Mouse (Mus musculus): ENCODE results near the gene Olfr1445. TPM values are rescaled to one million over a fixed set of nuclear protein-coding genes. Genes with fewer than 3 reads are reported as not detected.

The Olfr1445 gene
- total RNA-seq (2014; rRNA removed) (not detected in 2 replicates), polyA plus RNA-seq (2012; rRNA removed) (not detected in 2 replicates)

GRCm38 (mm10) chr19:12883555-12883954 is at the start of gene Olfr1445:
Olfr1445 (plus strand) TSS chr19:12883855.
- H3K4me3 ChIP-seq (ENCODE audit: insufficient read depth, low read depth, low read length): no peak within 1 kb of the TSS
- H3K27ac ChIP-seq (replicated peaks; ENCODE audit: insufficient read depth, low read depth, low read length): no peak within 1 kb of the TSS
- no peaks in the 10 kb centered on the region for H3K36me3 ChIP-seq (ENCODE audit: control insufficient read depth, insufficient read depth, low read length)
- H3K79me2 ChIP-seq (ENCODE audit: control insufficient read depth, insufficient read depth, low read length): no peaks in the 10 kb centered on the region
- no peak within 1 kb of the TSS for H3K9ac ChIP-seq (ENCODE audit: low read depth, low read length)
- no peak for TF ChIP-seq POLR2A (IDR thresholded peaks at IDR 0.05; ENCODE audit: extremely low read depth, insufficient read depth, low read length)
- TF ChIP-seq CTCF (IDR thresholded peaks at IDR 0.05; ENCODE audit: low read depth, low read length): no peak
- H3K27me3 ChIP-seq (ENCODE audit: control insufficient read depth, insufficient read depth, low read length): no peaks in the 10 kb centered on the region
- 79% methylated on average over 2 of the region's 2 CpGs for WGBS
- DNase-seq (ENCODE audit: extremely low read depth, low read depth, low spot score): no peak
- H3K4me1 ChIP-seq (ENCODE audit: control insufficient read depth, insufficient read depth, low read length): no peaks in the 10 kb centered on the region

- H3K9ac ChIP-seq (ENCODE audit: low read depth, low read length): no peak overlapping the region
- TF ChIP-seq CTCF (IDR thresholded peaks at IDR 0.05; ENCODE audit: low read depth, low read length) (no peak), POLR2A (IDR thresholded peaks at IDR 0.05; ENCODE audit: extremely low read depth, insufficient read depth, low read length) (no peak)
- H3K79me2 ChIP-seq (ENCODE audit: control insufficient read depth, insufficient read depth, low read length): no peaks in the 10 kb centered on the region
- no peak for DNase-seq (ENCODE audit: extremely low read depth, low read depth, low spot score)
- no peak overlapping the region for H3K4me3 ChIP-seq (ENCODE audit: insufficient read depth, low read depth, low read length)
- H3K27me3 ChIP-seq (ENCODE audit: control insufficient read depth, insufficient read depth, low read length): no peaks in the 10 kb centered on the region
- no peaks in the 10 kb centered on the region for H3K4me1 ChIP-seq (ENCODE audit: control insufficient read depth, insufficient read depth, low read length)
- no peak overlapping the region for H3K27ac ChIP-seq (replicated peaks; ENCODE audit: insufficient read depth, low read depth, low read length)
- no peaks in the 10 kb centered on the region for H3K36me3 ChIP-seq (ENCODE audit: control insufficient read depth, insufficient read depth, low read length)
- 91% methylated on average over 1 of the region's 1 CpGs for WGBS
Observed at GRCm38 (mm10) chr19:12838507-12838906, 45.1 kb upstream of the Olfr1445 start.

- H3K4me1 ChIP-seq (ENCODE audit: control insufficient read depth, insufficient read depth, low read length): no peaks in the 10 kb centered on the region
- no peaks in the 10 kb centered on the region for H3K36me3 ChIP-seq (ENCODE audit: control insufficient read depth, insufficient read depth, low read length)
- H3K27me3 ChIP-seq (ENCODE audit: control insufficient read depth, insufficient read depth, low read length): no peaks in the 10 kb centered on the region
- no peaks in the 10 kb centered on the region for H3K79me2 ChIP-seq (ENCODE audit: control insufficient read depth, insufficient read depth, low read length)
- H3K27ac ChIP-seq (replicated peaks; ENCODE audit: insufficient read depth, low read depth, low read length): no peak within 1 kb of the TSS
- H3K4me3 ChIP-seq (ENCODE audit: insufficient read depth, low read depth, low read length): no peak within 1 kb of the TSS
- TF ChIP-seq POLR2A (IDR thresholded peaks at IDR 0.05; ENCODE audit: extremely low read depth, insufficient read depth, low read length): no peak
- TF ChIP-seq CTCF (IDR thresholded peaks at IDR 0.05; ENCODE audit: low read depth, low read length): no peak
- no peak within 1 kb of the TSS for H3K9ac ChIP-seq (ENCODE audit: low read depth, low read length)
- DNase-seq (ENCODE audit: extremely low read depth, low read depth, low spot score): no peak
Observed at GRCm38 (mm10) chr19:12846382-12846781, 37.3 kb upstream of the Olfr1445 start, which contains the start of gene Gm5244. Gm5244 (plus strand) TSS chr19:12846682.

- no peak within 1 kb of the TSS for H3K27ac ChIP-seq (replicated peaks; ENCODE audit: insufficient read depth, low read depth, low read length)
- no peaks in the 10 kb centered on the region for H3K4me1 ChIP-seq (ENCODE audit: control insufficient read depth, insufficient read depth, low read length)
- WGBS: 45% methylated on average over 1 of the region's 1 CpGs
- H3K79me2 ChIP-seq (ENCODE audit: control insufficient read depth, insufficient read depth, low read length): no peaks in the 10 kb centered on the region
- H3K36me3 ChIP-seq (ENCODE audit: control insufficient read depth, insufficient read depth, low read length): no peaks in the 10 kb centered on the region
- DNase-seq (ENCODE audit: extremely low read depth, low read depth, low spot score): no peak
- no peak within 1 kb of the TSS for H3K4me3 ChIP-seq (ENCODE audit: insufficient read depth, low read depth, low read length)
- no peak within 1 kb of the TSS for H3K9ac ChIP-seq (ENCODE audit: low read depth, low read length)
- TF ChIP-seq POLR2A (IDR thresholded peaks at IDR 0.05; ENCODE audit: extremely low read depth, insufficient read depth, low read length): no peak
- no peak for TF ChIP-seq CTCF (IDR thresholded peaks at IDR 0.05; ENCODE audit: low read depth, low read length)
- H3K27me3 ChIP-seq (ENCODE audit: control insufficient read depth, insufficient read depth, low read length): no peaks in the 10 kb centered on the region
Observed at GRCm38 (mm10) chr19:12856983-12857382, 26.7 kb upstream of the Olfr1445 start, which contains the start of gene Olfr1444. Olfr1444 (plus strand) TSS chr19:12857283.

GRCm38 (mm10) chr19:12893424-12893823 is 9.8 kb downstream of the Olfr1445 start, which contains the start of gene Olfr1446:
Olfr1446 (minus strand) TSS chr19:12893524.
- H3K27me3 ChIP-seq (ENCODE audit: control insufficient read depth, insufficient read depth, low read length): no peaks in the 10 kb centered on the region
- no peaks in the 10 kb centered on the region for H3K79me2 ChIP-seq (ENCODE audit: control insufficient read depth, insufficient read depth, low read length)
- WGBS: 66% methylated on average over 1 of the region's 1 CpGs
- H3K27ac ChIP-seq (replicated peaks; ENCODE audit: insufficient read depth, low read depth, low read length): no peak within 1 kb of the TSS
- no peak within 1 kb of the TSS for H3K9ac ChIP-seq (ENCODE audit: low read depth, low read length)
- DNase-seq (ENCODE audit: extremely low read depth, low read depth, low spot score): no peak
- TF ChIP-seq POLR2A (IDR thresholded peaks at IDR 0.05; ENCODE audit: extremely low read depth, insufficient read depth, low read length) (no peak), CTCF (IDR thresholded peaks at IDR 0.05; ENCODE audit: low read depth, low read length) (no peak)
- H3K4me1 ChIP-seq (ENCODE audit: control insufficient read depth, insufficient read depth, low read length): no peaks in the 10 kb centered on the region
- no peak within 1 kb of the TSS for H3K4me3 ChIP-seq (ENCODE audit: insufficient read depth, low read depth, low read length)
- H3K36me3 ChIP-seq (ENCODE audit: control insufficient read depth, insufficient read depth, low read length): no peaks in the 10 kb centered on the region

- H3K27me3 ChIP-seq (ENCODE audit: control insufficient read depth, insufficient read depth, low read length): no peaks in the 10 kb centered on the region
- H3K9ac ChIP-seq (ENCODE audit: low read depth, low read length): no peak within 1 kb of the TSS
- TF ChIP-seq CTCF (IDR thresholded peaks at IDR 0.05; ENCODE audit: low read depth, low read length) (no peak), POLR2A (IDR thresholded peaks at IDR 0.05; ENCODE audit: extremely low read depth, insufficient read depth, low read length) (no peak)
- no peak for DNase-seq (ENCODE audit: extremely low read depth, low read depth, low spot score)
- no peaks in the 10 kb centered on the region for H3K79me2 ChIP-seq (ENCODE audit: control insufficient read depth, insufficient read depth, low read length)
- H3K4me3 ChIP-seq (ENCODE audit: insufficient read depth, low read depth, low read length): no peak within 1 kb of the TSS
- no peak within 1 kb of the TSS for H3K27ac ChIP-seq (replicated peaks; ENCODE audit: insufficient read depth, low read depth, low read length)
- WGBS: 90% methylated on average over 1 of the region's 1 CpGs
- no peaks in the 10 kb centered on the region for H3K36me3 ChIP-seq (ENCODE audit: control insufficient read depth, insufficient read depth, low read length)
- H3K4me1 ChIP-seq (ENCODE audit: control insufficient read depth, insufficient read depth, low read length): no peaks in the 10 kb centered on the region
Observed at GRCm38 (mm10) chr19:12903643-12904042, 20.0 kb downstream of the Olfr1445 start, which contains the start of gene Olfr1447. Olfr1447 (minus strand) TSS chr19:12903743.

All from liver, adult 2 months (tissue).